Mouse (Mus musculus) limb, embryonic 14.5 days (tissue): ENCODE results near the gene Grid1. TPM values are rescaled to one million over a fixed set of nuclear protein-coding genes. Genes with fewer than 3 reads are reported as not detected.

Experiments
- ATAC-seq: fragments of 200-750 bp; cut with Nextera tagmentation; 2 replicates; pipeline ENCODE4 v1.8.0; 2017; ENCODE audit warnings: low read depth, moderate number of reproducible peaks, moderate TSS enrichment; ENCODE audit not compliant: low FRiP score
- DNase-seq: peaks from one replicate; pipeline ENCODE4 v3.0.0-alpha.2; 2015; ENCODE audit warnings: low spot score
- H3K27ac ChIP-seq: fragments of 300-500 bp; sonication (generic); replicated peaks from 2 replicates; pipeline ENCODE4 v1.5.1; 2014; ENCODE audit warnings: low read depth, mild to moderate bottlenecking, low read length, moderate library complexity, mixed read lengths
- H3K27me3 ChIP-seq: fragments of 300-500 bp; sonication (generic); 2 replicates; pipeline ENCODE4 v1.6.1; 2014; ENCODE audit warnings: low read length, mixed read lengths; ENCODE audit not compliant: control insufficient read depth, insufficient read depth
- H3K36me3 ChIP-seq: fragments of 300-500 bp; sonication (generic); 2 replicates; pipeline ENCODE4 v1.6.1; 2014; ENCODE audit warnings: mild to moderate bottlenecking, low read length, moderate library complexity, mixed read lengths; ENCODE audit not compliant: control insufficient read depth, insufficient read depth
- H3K4me1 ChIP-seq: fragments of 300-500 bp; sonication (generic); 2 replicates; pipeline ENCODE4 v1.6.1; 2014; ENCODE audit warnings: antibody characterized with exemption, low read length, mixed read lengths; ENCODE audit not compliant: control insufficient read depth, insufficient read depth
- H3K4me2 ChIP-seq: fragments of 300-500 bp; sonication (generic); replicated peaks from 2 replicates; pipeline ENCODE4 v1.6.1; 2014; ENCODE audit warnings: low read depth, mild to moderate bottlenecking, low read length, moderate library complexity; ENCODE audit not compliant: severe bottlenecking
- H3K4me3 ChIP-seq: fragments of 300-500 bp; sonication (generic); replicated peaks from 2 replicates; pipeline ENCODE4 v1.5.1; 2014; ENCODE audit warnings: low read length
- H3K9ac ChIP-seq: fragments of 300-500 bp; sonication (generic); 2 replicates; pipeline ENCODE4 v1.6.1; 2014; ENCODE audit warnings: mild to moderate bottlenecking, low read depth, low read length, moderate library complexity; ENCODE audit not compliant: severe bottlenecking
- H3K9me3 ChIP-seq: fragments of 300-500 bp; sonication (generic); 2 replicates; pipeline ENCODE4 v1.6.1; 2016; ENCODE audit warnings: low read length; ENCODE audit not compliant: control insufficient read depth
- POLR2A ChIP-seq: fragments of 200-500 bp; IDR thresholded peaks from 2 replicates; pipeline ENCODE4 v1.8.0; 2012; ENCODE audit warnings: inconsistent platforms, mild to moderate bottlenecking, moderate library complexity, borderline replicate concordance; ENCODE audit not compliant: insufficient read depth, insufficient read length; ENCODE audit errors: extremely low read depth
- WGBS: fragments of 180-500 bp; shearing (Covaris S2); extraction: QIAGEN DNeasy Blood & Tissue Kit; methylation state at CpG from one replicate; pipeline ENCODE4 v1.1.7; 2014; 5-methylcytosine and 5-hydroxymethylcytosine counted together
- polyA plus RNA-seq, 2 experiments: library from polyadenylated mRNA; depleted of rRNA in 1 of 2; stranded (reverse) in 1 of 2; unstranded in 1 of 2; fragments of >200 nt; fragmentation: Nextera tagmentation in 1 of 2; extraction: Ambion mirVana in 1 of 2; gene quantifications; 2 replicates each; pipeline versions ENCODE4 v1.2.1 to v1.2.3; 2012 to 2014

The Grid1 gene
- polyA plus RNA-seq, 2 experiments, result 0.87 to 2.0 TPM

DNA sequence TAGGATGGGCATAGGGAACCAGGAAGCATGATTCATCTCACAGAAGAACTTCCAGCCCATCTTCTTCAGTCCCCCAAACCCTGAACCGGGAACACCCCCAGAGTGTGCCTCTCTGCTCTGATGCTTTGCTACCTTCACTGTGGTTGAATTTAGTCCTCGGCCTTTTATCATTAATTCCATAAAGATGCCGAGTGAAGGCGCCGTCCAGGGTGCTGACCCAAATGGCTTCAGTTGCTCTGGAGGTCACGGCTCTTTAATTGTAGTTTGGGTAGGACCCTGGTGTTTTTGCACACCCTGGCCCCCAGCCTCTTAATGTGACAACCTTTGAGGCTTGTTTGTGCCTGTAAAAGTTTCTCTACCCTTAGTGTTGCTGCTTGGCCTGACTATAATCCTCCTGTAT, 128.3 kb downstream of the Grid1 start:
- Histone ChIP-seq H3K36me3 (no peaks in the 10 kb centered on the region), H3K27me3 (no peaks in the 10 kb centered on the region), H3K4me1 (no peaks in the 10 kb centered on the region), H3K4me3 (no peak overlapping the region), H3K27ac (no peak overlapping the region), H3K4me2 (no peak overlapping the region), H3K9ac (no peak overlapping the region), H3K9me3 (no peaks in the 10 kb centered on the region)
- no peak for ATAC-seq
- no peak for TF ChIP-seq POLR2A
- DNase-seq, result no peak
- whole genome bisulfite sequencing, result 66% methylated on average over 6 of the region's 6 CpGs

DNA sequence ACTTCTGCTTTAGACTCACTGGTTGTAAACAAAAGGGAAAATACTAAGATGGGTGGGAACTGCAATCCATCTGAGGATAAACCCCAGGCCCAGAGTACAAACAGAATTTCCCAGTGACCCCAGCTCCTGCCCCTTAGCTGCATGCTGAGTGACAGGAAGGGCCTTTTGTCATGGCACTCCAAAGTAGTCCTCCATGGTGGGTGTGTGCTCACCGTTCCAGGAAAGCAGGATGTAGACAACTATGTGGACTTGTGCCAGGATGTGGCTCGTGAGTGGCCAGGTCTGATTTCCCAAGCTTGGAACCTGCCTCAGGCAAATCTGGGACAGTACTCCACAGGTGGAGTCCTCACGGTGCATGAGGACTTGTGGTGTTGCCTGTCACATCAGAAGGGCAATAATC, 132.4 kb downstream of the Grid1 start:
- 56% methylated on average over 3 of the region's 3 CpGs for WGBS

DNA sequence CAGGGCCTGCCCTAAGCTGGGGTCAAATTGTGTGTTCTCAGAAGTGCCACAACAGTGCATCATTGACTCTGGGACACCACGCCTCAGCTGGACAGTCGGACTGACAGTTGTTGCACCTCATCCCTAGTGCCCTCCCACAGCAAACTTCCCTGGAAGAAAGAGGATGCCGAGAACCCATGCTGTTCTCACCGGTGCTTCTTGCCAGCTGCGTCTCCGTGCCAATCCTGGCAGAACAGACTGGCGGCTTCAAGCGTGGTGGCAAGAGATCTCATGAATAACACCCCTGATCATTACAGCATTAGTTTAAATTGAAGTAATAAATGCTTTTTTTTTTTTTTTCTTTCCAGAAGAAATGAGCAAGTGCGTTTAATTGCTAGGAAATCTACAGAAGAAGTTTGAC, 133.7 kb downstream of the Grid1 start:
- no peak for ATAC-seq
- no peak for DNase-seq
- 91% methylated on average over 9 of the region's 9 CpGs for WGBS
- TF ChIP-seq POLR2A, result no peak
- no peak overlapping the region for H3K27ac ChIP-seq
- no peaks in the 10 kb centered on the region for H3K36me3 ChIP-seq
- H3K4me3 ChIP-seq, result no peak overlapping the region
- no peak overlapping the region for H3K4me2 ChIP-seq
- H3K9me3 ChIP-seq, result no peaks in the 10 kb centered on the region
- no peak overlapping the region for H3K9ac ChIP-seq
- H3K27me3 ChIP-seq, result no peaks in the 10 kb centered on the region
- H3K4me1 ChIP-seq, result no peaks in the 10 kb centered on the region

More for the DNA sequence above, 132.4 kb downstream of the Grid1 start:
- no peak overlapping the region for H3K9ac ChIP-seq
- no peak overlapping the region for H3K4me2 ChIP-seq
- DNase-seq (no peak), ATAC-seq (no peak)
- no peak overlapping the region for H3K4me3 ChIP-seq
- no peak overlapping the region for H3K27ac ChIP-seq
- TF ChIP-seq POLR2A, result no peak
- H3K36me3 ChIP-seq, result no peaks in the 10 kb centered on the region
- no peaks in the 10 kb centered on the region for H3K9me3 ChIP-seq
- no peaks in the 10 kb centered on the region for H3K4me1 ChIP-seq
- H3K27me3 ChIP-seq, result no peaks in the 10 kb centered on the region

DNA sequence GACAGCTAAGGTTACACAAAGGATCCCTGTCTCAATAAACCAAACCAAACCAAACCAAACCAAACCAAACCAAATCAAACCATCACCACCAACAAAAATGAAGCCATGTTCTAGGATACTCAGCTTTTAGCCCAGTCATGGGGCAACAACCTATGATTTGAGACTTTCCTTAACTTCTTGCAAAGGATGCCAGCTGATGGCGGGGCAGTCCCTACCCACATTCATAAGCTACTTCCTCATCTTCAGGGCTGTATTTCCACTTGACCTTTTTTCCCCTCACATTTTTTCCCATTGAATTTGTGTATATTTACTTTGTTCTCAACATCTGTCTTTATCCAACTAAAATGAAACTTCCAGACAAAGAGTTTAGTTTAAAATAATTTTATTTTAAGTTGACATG, 135.8 kb downstream of the Grid1 start:
- H3K9ac ChIP-seq, result no peak overlapping the region
- H3K27me3 ChIP-seq, result no peaks in the 10 kb centered on the region
- no peak overlapping the region for H3K4me2 ChIP-seq
- H3K4me3 ChIP-seq, result no peak overlapping the region
- WGBS, result 88% methylated on average over 1 of the region's 1 CpGs
- no peak for TF ChIP-seq POLR2A
- H3K9me3 ChIP-seq, result no peaks in the 10 kb centered on the region
- H3K4me1 ChIP-seq, result no peaks in the 10 kb centered on the region
- no peak overlapping the region for H3K27ac ChIP-seq
- no peak for DNase-seq
- no peak for ATAC-seq
- no peaks in the 10 kb centered on the region for H3K36me3 ChIP-seq

DNA sequence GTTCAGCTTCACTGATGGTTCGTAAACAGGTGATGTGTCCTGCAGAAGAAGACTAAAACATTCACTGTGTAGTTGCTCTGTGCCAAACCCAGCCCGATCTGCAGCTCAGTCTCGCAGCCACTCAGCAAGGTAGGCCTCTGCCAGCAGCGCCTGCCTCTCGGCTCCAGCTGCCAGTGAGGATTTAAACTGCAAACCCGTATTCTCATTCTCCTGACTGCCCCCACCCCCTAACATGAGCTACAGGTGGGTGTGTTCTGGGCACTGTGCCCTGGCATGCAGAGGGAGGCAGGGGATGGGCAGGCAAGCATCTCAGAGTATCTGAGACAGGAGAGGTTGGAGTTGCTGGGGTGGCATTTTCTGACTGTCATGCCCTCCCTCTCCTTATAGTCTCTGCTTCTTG, 140.3 kb downstream of the Grid1 start:
- H3K27me3 ChIP-seq, result no peaks in the 10 kb centered on the region
- TF ChIP-seq POLR2A, result no peak
- no peaks in the 10 kb centered on the region for H3K36me3 ChIP-seq
- no peak overlapping the region for H3K27ac ChIP-seq
- no peak overlapping the region for H3K9ac ChIP-seq
- no peaks in the 10 kb centered on the region for H3K4me1 ChIP-seq
- no peaks in the 10 kb centered on the region for H3K9me3 ChIP-seq
- ATAC-seq (no peak), DNase-seq (no peak)
- H3K4me2 ChIP-seq, result no peak overlapping the region
- 60% methylated on average over 6 of the region's 6 CpGs for WGBS
- H3K4me3 ChIP-seq, result no peak overlapping the region

DNA sequence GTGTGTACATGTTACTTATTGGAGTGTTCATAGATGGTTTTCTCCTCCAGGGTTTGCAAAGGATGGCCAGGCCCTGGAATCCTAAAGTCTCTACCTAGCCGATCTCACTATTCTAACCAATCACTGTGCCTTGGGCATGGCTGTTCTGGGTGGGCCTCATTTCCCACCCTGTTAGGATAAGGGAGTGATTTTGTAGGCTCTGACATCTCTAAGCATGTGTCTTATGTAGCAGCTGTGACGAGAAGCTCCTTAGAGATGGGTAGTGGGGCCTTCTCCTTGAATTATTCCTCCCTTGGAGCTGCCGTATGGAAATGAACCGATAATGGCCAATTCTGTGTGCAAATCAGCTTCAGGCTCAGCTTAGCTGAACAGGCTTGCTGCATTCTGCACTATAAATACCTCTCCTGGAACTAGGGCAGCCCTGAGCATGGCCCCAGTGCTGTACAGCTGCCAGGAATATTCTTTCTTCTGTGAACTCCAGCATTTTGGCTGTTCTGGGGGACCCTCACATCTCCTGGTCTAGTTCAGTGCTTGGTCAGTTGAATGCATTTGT, 143.8 kb downstream of the Grid1 start:
- Histone ChIP-seq H3K4me3 (no peak overlapping the region), H3K9ac (no peak overlapping the region), H3K27me3 (no peaks in the 10 kb centered on the region), H3K4me2 (no peak overlapping the region), H3K9me3 (no peaks in the 10 kb centered on the region), H3K4me1 (no peaks in the 10 kb centered on the region), H3K36me3 (no peaks in the 10 kb centered on the region), H3K27ac (no peak overlapping the region)
- 84% methylated on average over 4 of the region's 4 CpGs for WGBS
- no peak for DNase-seq
- no peak for ATAC-seq
- TF ChIP-seq POLR2A, result no peak
